Mouse (Mus musculus): ENCODE results near the gene Ociad1.

The Ociad1 gene

DNA sequence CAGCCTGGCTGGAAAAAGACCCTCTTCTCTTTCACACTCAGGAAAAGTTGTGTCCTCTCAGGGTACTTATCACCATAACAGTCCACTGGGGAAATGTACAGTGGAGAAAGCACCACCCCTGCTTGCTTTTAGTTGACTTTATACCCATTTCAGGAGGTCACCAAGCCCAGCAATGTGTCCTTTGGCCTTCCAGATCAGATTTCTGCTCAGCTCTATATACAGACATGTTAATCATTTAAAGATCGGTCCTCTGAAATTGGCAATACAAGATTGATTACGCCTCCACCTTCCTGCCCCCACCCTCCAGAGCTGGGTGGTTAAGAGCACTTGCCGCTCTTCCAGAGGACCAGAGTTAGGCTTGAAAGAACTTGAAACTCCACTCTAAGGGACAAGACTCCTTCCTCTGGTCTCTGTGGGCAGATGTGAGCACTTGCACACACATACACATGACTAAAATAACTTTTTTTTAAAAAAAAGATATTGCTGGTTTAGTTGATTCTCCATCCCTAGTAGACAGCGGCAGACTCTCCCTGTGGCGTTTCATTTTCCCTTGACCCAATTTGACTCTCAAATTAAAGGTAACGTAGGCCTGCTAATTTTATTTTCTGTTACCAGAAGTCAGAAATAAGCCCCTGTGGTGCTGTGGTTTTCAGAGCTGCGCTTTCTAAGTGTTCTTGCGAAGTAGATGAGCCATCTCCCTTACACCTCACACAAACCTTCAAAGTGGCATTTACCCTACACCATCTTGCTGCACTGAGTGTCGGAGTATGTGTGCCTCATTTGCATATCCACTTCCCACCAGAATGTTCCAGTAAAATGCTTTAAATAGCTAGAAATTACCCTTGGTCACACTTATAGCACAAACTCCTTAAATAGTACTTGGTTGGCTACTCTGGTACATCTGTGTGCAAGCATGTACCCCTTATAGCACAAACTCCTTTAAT is 47.5 kb downstream of the Ociad1 start:
- DNase-seq (ENCODE audit: low spot score): no peak

DNA sequence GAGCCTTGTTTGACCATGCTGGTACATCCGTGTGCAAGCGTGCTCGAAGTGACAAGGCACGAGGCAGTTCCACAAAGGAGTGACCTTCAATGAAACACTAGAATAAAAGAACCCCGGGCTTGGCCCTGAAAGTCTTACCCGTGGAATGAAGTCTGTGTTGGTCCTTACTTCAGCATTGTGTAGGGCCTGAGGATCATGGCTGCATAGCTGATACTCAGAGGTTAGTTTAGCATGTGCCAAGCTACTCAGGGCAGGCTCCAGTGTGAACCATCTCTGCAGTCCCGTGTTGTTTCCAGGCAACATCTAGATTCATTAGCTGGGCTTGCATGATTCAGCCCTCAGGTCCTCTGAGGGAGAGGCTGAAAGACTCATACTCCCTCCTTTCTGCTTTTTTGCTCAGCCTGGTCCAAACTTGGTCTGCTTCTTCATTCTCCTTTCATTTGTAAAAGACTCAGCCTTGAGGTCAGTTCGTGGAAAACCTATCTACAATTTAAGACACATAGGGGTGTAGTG is 48.2 kb downstream of the Ociad1 start, which contains the start of gene Ociad2:
Gene Ociad2, minus strand, starts transcription at position 306 of the 513 bp plus-strand sequence.
- DNase-seq (ENCODE audit: low spot score): no peak

DNA sequence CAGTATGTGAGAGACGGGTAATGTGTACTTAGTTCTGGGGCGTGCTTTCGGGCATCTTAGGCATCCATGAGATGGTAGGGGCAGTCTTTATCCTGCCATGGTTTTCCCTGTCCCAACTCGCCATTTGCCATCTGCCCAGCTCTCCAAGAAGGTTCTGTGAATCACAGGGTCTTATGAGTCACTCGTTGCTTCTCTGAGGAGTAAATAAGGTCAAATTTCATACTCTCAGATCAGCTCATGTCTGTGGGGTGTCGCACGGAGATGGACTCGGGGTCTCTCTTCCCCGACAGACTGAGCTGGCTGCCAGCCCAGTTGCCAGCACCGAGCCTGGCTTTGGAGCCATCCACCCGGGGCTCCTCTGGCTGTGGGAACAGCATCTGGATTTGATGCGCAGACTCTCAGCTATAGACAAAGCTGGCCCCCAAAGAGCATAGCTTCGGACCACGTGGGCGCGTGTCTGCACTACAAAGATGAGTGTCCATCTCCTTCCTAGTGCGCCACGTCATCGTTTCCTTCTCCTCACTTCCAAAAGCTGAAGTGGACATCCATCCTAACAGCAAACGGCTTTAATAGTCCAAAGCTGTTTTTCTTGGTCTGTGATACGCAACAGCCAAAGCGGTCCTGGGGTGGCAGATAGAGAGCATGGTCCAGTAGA is 50.2 kb downstream of the Ociad1 start:
- DNase-seq (ENCODE audit: low spot score): no peak

DNA sequence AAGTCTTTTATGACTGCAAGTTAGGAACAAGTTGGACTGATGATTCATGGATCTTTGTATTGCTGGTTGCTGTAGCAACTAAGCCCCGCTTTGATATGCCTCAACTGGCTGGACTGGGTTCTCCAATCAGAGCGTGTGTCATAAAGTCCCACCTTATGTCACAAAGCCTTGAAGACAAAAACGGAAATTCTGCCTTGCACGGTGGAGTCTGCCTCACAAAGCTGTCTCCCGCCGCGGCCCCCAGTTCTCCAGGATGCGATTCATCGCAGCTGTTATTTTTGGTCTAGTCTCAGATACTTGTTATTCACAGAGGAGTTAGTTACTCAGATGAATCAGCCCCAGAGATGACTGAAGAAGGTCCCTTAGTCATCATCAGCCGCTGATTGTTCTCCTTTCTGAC is 51.7 kb downstream of the Ociad1 start:
- DNase-seq (ENCODE audit: low spot score): no peak

DNA sequence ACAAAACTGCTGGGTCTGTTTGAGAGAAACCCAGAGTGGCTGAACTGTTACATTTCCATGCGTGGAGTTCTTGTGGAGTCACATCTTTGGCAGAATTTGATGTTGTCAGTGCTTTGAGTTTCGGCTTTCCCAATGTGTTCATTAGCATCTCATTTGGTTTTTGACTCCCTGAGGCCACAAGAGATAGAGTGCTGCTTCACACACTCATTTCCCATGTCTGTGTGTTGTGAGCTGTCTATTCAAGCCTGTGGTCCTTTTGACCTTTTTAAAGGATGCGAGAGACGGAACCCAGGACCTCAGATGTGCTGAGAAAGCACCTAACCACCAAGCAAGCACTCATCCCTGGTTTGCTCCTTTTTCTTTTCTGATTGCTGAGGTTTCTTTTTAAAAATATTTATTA is 52.7 kb downstream of the Ociad1 start:
- no peak for DNase-seq (ENCODE audit: low spot score)

DNA sequence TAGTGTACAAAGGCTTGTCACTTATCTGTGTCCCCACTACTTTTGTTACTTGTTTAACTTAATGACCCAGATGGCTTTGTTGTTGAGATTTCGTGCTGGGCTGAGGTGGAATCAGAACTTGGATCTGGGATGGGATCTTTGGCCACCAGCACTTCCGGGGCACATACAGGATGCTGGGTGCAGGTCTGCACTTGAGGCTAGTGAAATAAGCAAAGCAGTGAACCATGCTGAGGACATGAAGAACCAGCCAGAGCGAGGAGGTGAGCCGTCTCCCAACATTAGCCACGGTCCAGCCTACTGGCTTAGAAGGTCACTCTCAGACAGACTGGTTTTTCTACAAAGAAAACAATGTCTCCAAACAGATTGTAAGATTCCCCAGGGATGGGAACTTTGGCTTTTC is 56.9 kb downstream of the Ociad1 start:
- no peak for DNase-seq (ENCODE audit: low spot score)

DNA sequence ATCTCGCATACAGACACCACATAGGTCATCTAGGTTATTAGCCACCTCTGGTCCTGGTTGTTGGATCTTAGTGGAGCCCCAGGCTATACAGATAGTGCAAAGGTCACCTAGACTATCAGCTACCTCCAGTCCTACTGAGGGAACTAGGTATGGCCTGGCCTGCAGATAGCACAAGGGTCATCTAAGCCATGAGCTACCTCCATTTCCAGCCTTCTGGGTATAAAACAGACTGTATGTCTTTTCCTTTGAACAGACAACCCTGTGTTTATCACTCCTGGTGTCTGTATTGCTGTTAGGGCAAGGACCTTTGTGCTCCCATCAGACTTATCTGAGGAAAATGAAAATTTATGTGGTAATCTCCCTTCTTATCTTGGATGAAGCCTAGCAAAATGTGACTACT is 59.2 kb downstream of the Ociad1 start:
- DNase-seq (ENCODE audit: low spot score): no peak

DNA sequence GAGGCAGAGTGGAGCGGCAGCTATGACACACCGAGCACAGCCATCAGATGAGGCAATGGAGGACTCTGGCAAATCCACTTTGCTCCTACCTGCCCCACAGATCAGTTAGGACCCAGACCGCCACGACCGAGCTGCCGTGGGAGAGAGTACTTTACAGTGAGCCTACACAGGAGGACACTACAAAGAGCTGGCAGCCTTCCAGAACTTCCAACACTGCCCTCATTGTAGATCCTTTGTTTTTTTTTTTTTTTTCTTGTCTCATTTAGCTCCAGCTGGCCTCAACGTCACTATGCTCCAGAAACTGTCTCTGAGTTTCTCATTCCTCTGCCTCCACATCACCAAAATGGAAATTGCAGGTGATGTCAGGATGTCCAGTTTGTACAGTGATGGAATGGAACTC is 60.9 kb downstream of the Ociad1 start:
- no peak for DNase-seq (ENCODE audit: low spot score)

DNA sequence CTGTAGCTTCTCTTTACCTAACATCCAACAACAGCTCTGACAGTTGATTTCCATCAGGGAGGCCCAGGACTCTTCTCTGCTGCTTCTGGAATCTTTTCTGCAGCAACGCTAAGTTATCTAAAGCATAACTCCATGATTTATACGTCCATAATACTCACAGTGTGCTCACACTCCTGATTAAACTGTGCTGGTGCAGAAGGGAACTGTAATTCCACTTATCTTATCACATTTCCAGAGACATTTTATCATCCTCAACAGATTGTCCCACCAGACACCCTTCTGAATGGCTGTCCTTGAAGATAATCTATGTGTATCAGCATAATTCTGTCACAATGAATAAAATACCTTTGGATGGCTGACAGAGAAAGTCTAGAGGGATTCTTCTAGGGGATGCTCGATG is 61.4 kb downstream of the Ociad1 start:
- no peak for DNase-seq (ENCODE audit: low spot score)

DNA sequence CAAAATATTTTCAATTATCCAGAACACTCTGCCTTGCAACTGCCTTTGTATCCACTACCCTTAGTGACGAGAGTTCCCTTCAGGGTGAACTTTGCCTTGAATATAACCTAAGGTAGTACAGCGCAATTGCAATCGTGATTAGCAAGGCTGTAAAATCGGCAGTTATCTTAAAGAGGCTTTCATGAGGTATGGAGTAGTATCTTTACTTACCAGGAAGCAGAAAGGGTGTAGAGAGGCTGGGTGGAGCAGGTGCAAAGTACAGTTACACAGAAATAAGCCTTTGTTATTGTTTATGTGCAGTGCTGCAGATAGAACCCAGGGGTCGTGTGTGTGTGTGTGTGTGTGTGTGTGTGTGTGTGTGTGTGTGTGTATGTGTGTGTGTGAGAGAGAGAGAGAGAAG is 62.8 kb downstream of the Ociad1 start:
- DNase-seq (ENCODE audit: low spot score): no peak

DNA sequence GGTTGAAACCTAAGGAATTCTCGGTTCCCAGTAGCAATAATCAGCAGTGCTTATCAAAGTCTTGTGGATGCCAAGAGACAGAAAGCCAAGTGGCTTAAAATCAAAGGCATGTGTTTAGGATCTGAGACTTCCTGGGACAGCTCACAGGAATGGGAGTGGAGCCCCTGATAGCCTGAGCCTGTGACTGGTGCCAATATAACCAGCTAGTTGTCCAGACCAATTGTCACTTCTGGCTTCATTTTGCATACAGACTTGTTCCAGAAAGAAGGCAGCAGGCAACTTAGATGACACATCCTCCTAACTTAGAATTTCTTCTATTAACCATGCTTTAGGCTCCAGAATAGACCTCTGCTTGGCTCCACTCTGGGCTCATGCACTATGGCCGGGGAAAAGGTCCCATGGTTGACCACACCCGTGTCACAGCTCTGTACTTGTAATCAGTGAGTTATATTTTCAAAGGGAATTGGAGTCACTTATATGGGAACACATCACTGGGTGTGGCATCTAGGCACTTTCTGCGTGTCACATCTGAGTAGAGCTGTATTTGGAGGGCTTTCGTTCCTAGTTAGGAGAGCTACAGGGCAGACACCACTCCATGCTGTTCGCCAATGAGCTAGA is 66.7 kb downstream of the Ociad1 start:
- no peak for DNase-seq (ENCODE audit: low spot score)

DNA sequence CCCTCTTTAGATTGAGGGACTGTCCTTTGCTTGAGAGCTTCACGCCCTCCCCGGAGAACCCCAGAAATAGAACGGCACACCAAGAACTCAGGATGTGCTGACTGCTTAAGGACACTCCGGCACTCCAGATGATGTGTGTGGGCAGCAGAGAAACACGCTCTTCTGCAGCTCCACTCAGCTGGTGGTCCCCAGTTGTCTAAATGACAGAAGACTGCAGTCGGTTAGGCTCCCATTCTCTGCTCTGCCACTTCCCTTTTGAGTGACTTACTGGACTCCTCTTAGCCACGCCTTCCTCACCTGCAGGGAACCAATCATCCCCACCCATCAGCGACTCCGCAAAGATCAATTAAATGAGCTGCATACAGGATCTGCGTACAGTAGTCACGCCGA is 67.2 kb downstream of the Ociad1 start:
- DNase-seq (ENCODE audit: low spot score): no peak

DNA sequence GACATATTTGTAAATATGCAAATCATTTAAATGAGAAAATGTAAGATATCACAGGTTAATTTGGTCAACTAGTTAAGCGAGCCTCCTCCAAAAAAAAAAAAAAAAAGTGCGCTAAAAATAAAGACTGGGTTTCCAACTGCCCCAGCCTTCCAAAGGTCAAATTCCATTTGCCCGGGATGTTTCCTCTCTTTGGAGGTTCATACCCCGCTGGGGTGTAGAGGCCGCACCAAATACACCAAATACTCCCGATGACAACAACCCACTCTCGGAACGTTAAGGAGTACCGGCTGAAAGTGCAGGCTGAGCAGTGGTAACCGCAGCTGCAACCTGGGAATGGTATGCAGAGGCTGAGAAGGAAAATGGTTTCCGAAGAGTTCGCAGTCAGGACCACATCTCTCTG is 67.7 kb downstream of the Ociad1 start:
- DNase-seq (ENCODE audit: low spot score): no peak

DNA sequence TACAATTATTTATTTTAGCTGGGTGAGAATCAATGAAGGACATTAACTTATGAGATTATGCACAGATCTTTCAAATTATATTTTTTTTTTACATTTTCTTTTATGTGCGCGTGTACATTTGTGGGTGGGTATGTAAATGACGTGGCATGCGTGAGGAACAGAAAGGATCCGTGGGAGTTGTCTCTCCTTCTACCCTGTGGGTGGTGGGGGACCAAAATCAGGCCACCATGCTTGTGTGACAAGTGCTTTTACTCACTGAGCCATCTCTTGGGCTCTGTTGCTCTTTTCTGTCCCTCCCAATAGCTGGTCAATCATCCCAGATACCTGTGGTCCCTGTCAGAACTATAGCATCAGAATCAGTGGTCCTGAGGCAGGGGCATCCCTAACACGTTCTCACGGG is 69.8 kb downstream of the Ociad1 start:
- DNase-seq (ENCODE audit: low spot score): no peak

DNA sequence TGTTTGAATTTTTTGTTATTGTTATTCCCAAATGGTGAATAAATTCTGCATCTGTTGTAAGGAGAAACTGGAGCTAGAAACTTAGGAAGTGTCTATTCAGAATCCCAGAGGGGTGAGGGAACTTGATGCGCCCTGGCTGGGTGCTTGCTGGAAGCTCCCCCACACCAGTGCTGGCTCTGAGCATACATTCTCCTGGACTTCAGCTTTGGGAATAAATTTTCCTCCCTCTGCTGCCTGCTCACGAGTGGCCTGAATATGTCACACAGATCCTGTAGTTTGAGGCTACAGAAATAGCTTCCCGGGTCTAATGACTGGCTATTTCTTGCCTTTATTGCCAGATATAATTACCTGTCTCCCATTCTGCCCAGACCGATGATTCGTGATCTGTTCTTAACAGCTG is 70.2 kb downstream of the Ociad1 start:
- no peak for DNase-seq (ENCODE audit: low spot score)
